Mouse (Mus musculus) gastrocnemius, adult 18-20 months (tissue): ENCODE data around the gene Scai. TPM values are rescaled to one million over a fixed set of nuclear protein-coding genes. Genes with fewer than 3 reads are reported as not detected.
"Not testable (repeated sequence)": the region's sequence is repeated elsewhere in the genome, so short reads cannot be mapped to it uniquely, and the experiment has no call there.

Experiments
- DNase-seq: peaks from one replicate; pipeline ENCODE4 v3.0.0; 2021; ENCODE audit warnings: low spot score
- long read RNA-seq, 2 experiments: library from polyadenylated mRNA; stranded (forward); transcript quantifications; one replicate each; pipeline ENCODE4 v2.0.0; 2021
- total RNA-seq, 2 experiments: library from RNA; stranded (reverse); gene quantifications; 2 replicates each; pipeline ENCODE4 v1.2.3; 2021

Scai gene
- total RNA-seq: 1 to 10 TPM; 1.9 to 2.4 TPM
- long read RNA-seq, experiment 1, partial matches to known transcripts: 0 of 1 reads
- long read RNA-seq, experiment 1, other reads (novel, unspliced or antisense): 1 of 1 reads
- long read RNA-seq, experiment 2: 0 reads

- DNase-seq: peak; percentile 98
Measured at GRCm38 (mm10) chr2:39190561-39191056, at the start of gene Scai. Gene Scai, minus strand, starts transcription at chr2:39190734.

- DNase-seq: no peak
Measured at GRCm38 (mm10) chr2:39226731-39227130, 36.2 kb upstream of the Scai start.

GRCm38 (mm10) chr2:39226019-39226640, 35.6 kb upstream of the Scai start, which contains the start of gene Ppp6c:
Gene Ppp6c, minus strand, starts transcription at chr2:39226451.
- peak; percentile 95 for DNase-seq

GRCm38 (mm10) chr2:39225331-39226018, 34.9 kb upstream of the Scai start:
- DNase-seq: not testable (repeated sequence)

- DNase-seq: no peak
Measured at GRCm38 (mm10) chr2:39224621-39225020, 34.1 kb upstream of the Scai start.

GRCm38 (mm10) chr2:39220010-39220409, 29.5 kb upstream of the Scai start:
- DNase-seq: no peak

GRCm38 (mm10) chr2:39219034-39219433, 28.5 kb upstream of the Scai start:
- DNase-seq: no peak

- DNase-seq: no peak
Measured at GRCm38 (mm10) chr2:39217150-39217549, 26.6 kb upstream of the Scai start.

GRCm38 (mm10) chr2:39210738-39211137, 20.2 kb upstream of the Scai start:
- no peak for DNase-seq

- DNase-seq: no peak
Measured at GRCm38 (mm10) chr2:39203359-39203758, 12.8 kb upstream of the Scai start.

- DNase-seq: no peak
Measured at GRCm38 (mm10) chr2:39194809-39195208, 4.3 kb upstream of the Scai start.

GRCm38 (mm10) chr2:39189961-39190560, 473 bp downstream of the Scai start:
- DNase-seq: peak; percentile 30

GRCm38 (mm10) chr2:39185942-39186341, 4.6 kb downstream of the Scai start:
- no peak for DNase-seq

GRCm38 (mm10) chr2:39183587-39183986, 6.9 kb downstream of the Scai start:
- DNase-seq: no peak

- DNase-seq: no peak
Measured at GRCm38 (mm10) chr2:39160996-39161395, 29.5 kb downstream of the Scai start.

GRCm38 (mm10) chr2:39157916-39158315, 32.6 kb downstream of the Scai start:
- no peak for DNase-seq

GRCm38 (mm10) chr2:39156821-39157220, 33.7 kb downstream of the Scai start:
- DNase-seq: no peak

- no peak for DNase-seq
Measured at GRCm38 (mm10) chr2:39150943-39151342, 39.6 kb downstream of the Scai start.

GRCm38 (mm10) chr2:39148075-39148474, 42.5 kb downstream of the Scai start:
- no peak for DNase-seq

GRCm38 (mm10) chr2:39146469-39146868, 44.1 kb downstream of the Scai start:
- DNase-seq: no peak

- no peak for DNase-seq
Measured at GRCm38 (mm10) chr2:39142357-39142948, 48.1 kb downstream of the Scai start.
